Mouse (Mus musculus): Measurements from ENCODE around the gene Rpl29. TPM values are rescaled to one million over a fixed set of nuclear protein-coding genes. Genes with fewer than 3 reads are reported as not detected.

Rpl29 gene
- total RNA-seq, 2 experiments from 2014 or later: 274 to 289 TPM

GRCm38 (mm10) chr9:106454888-106455681 lies 25.8 kb downstream of the Rpl29 start:
- peak in 1 of 2 experiments; percentile 54 for DNase-seq (ENCODE audit: low spot score in 2 of 2)

GRCm38 (mm10) chr9:106456325-106457162 lies 27.3 kb downstream of the Rpl29 start:
- DNase-seq (ENCODE audit: low spot score in 2 of 2): no peak

- DNase-seq (ENCODE audit: low spot score in 2 of 2): no peak
Measured at GRCm38 (mm10) chr9:106457163-106457559, 27.9 kb downstream of the Rpl29 start.

GRCm38 (mm10) chr9:106457920-106458319 lies 28.7 kb downstream of the Rpl29 start:
- DNase-seq (ENCODE audit: low spot score in 2 of 2): no peak

GRCm38 (mm10) chr9:106459946-106460345 lies 30.7 kb downstream of the Rpl29 start:
- DNase-seq (ENCODE audit: low spot score in 2 of 2): no peak

- no peak for DNase-seq (ENCODE audit: low spot score in 2 of 2)
Measured at GRCm38 (mm10) chr9:106460401-106461025, 31.3 kb downstream of the Rpl29 start.

- DNase-seq (ENCODE audit: low spot score in 2 of 2): no peak
Measured at GRCm38 (mm10) chr9:106461026-106461415, 31.8 kb downstream of the Rpl29 start.

GRCm38 (mm10) chr9:106461641-106462429 lies 32.6 kb downstream of the Rpl29 start:
- no peak for DNase-seq (ENCODE audit: low spot score in 2 of 2)

GRCm38 (mm10) chr9:106462430-106462800 lies 33.2 kb downstream of the Rpl29 start:
- DNase-seq (ENCODE audit: low spot score in 2 of 2): no peak

- DNase-seq (ENCODE audit: low spot score in 2 of 2): no peak
Measured at GRCm38 (mm10) chr9:106463122-106464063, 34.1 kb downstream of the Rpl29 start.

- DNase-seq (ENCODE audit: low spot score in 2 of 2): peak in 1 of 2 experiments; percentile 80
Measured at GRCm38 (mm10) chr9:106464751-106465541, 35.7 kb downstream of the Rpl29 start.

GRCm38 (mm10) chr9:106465571-106466200 lies 36.4 kb downstream of the Rpl29 start, which contains the start of gene Gpr62:
Gene Gpr62, minus strand, starts transcription at chr9:106465938.
- DNase-seq (ENCODE audit: low spot score in 2 of 2): peak in 1 of 2 experiments; percentile 76

- DNase-seq (ENCODE audit: low spot score in 2 of 2): no peak
Measured at GRCm38 (mm10) chr9:106466721-106467120, 37.5 kb downstream of the Rpl29 start.

- no peak for DNase-seq (ENCODE audit: low spot score in 2 of 2)
Measured at GRCm38 (mm10) chr9:106467746-106468145, 38.5 kb downstream of the Rpl29 start.

- DNase-seq (ENCODE audit: low spot score in 2 of 2): no peak
Measured at GRCm38 (mm10) chr9:106469317-106469716, 40.1 kb downstream of the Rpl29 start.

- no peak for DNase-seq (ENCODE audit: low spot score in 2 of 2)
Measured at GRCm38 (mm10) chr9:106469776-106470175, 40.5 kb downstream of the Rpl29 start.

GRCm38 (mm10) chr9:106470991-106471750 lies 41.9 kb downstream of the Rpl29 start:
- no peak for DNase-seq (ENCODE audit: low spot score in 2 of 2)

- DNase-seq (ENCODE audit: low spot score in 2 of 2): no peak
Measured at GRCm38 (mm10) chr9:106471892-106472291, 42.6 kb downstream of the Rpl29 start.

Data from layer of hippocampus, adult 18-20 months (tissue).